Mouse (Mus musculus): ENCODE data around the gene Kif23. TPM values are rescaled to one million over a fixed set of nuclear protein-coding genes. Genes with fewer than 3 reads are reported as not detected.

Kif23 gene
- polyA plus RNA-seq, 1 experiment from 2014 or later, result 93.0 TPM

DNA sequence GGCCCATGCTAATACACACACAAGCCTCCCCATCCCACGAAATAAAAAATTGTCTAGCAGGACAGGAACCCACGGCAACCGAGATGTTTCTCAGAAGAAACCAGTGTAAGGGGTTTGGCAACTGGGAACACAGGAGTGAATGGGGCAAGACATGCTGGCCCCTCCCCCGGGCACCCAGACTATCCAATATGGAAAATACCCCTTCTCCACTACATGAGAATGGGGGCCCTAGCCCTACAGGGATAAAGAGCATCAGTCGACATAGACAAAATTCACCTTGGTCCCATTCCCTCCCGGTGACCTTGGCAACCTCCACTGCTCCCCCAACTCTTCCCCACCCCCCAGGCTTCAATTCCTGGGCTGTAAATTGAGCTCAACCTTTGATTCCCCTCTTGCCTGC is 74.7 kb downstream of the Kif23 start:
- Histone ChIP-seq H3K4me3 (ENCODE audit: low read depth, low read length) (no peak overlapping the region), H3K4me2 (ENCODE audit: low read depth, low read length) (no peak overlapping the region), H3K9ac (ENCODE audit: low read depth, low read length) (no peak overlapping the region), H3K4me1 (ENCODE audit: control insufficient read depth, insufficient read depth, low read length) (peaks cover 15% of the 10 kb centered on the region; the same call in 1 of the 2 replicates), H3K36me3 (ENCODE audit: control insufficient read depth, insufficient read depth, low read length) (no peaks in the 10 kb centered on the region), H3K9me3 (ENCODE audit: control insufficient read depth, low read length) (no peaks in the 10 kb centered on the region), H3K27me3 (replicated peaks; ENCODE audit: control insufficient read depth, insufficient read depth, low read length) (peaks cover 2% of the 10 kb centered on the region), H3K27ac (replicated peaks; ENCODE audit: low read depth, low read length) (no peak overlapping the region)
- DNase-seq (ENCODE audit: low spot score), result no peak
- no peak for ATAC-seq (ENCODE audit: low read depth)
- WGBS, result 72% methylated on average over 6 of the region's 6 CpGs

DNA sequence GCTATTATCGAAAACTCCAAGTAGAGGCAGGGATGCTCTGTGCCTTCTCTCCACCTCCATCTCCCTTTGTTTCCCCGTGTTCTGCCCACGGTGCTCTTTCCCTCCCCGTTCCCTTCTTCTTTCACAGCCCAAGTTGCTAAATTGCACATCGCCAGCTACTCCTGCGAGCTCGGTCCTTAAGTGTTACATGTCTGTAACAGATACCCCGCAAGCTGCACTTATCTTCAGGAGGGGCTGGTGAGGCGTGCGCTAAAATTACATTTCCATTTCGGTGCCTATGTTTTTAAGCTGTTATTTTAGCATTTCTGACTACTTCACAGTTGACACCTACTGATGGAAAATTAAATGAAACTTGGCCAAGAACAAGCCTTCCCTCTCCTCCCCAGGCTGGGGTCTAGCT is 78.9 kb downstream of the Kif23 start:
- Histone ChIP-seq H3K4me1 (ENCODE audit: control insufficient read depth, insufficient read depth, low read length) (peaks cover 6% of the 10 kb centered on the region; the same call in 1 of the 2 replicates), H3K4me2 (ENCODE audit: low read depth, low read length) (no peak overlapping the region), H3K9me3 (ENCODE audit: control insufficient read depth, low read length) (0 out of 2 replicates have a peak, but pooled peaks cover 4% of the 10 kb centered on the region), H3K4me3 (ENCODE audit: low read depth, low read length) (no peak overlapping the region), H3K36me3 (ENCODE audit: control insufficient read depth, insufficient read depth, low read length) (no peaks in the 10 kb centered on the region), H3K27me3 (replicated peaks; ENCODE audit: control insufficient read depth, insufficient read depth, low read length) (no peaks in the 10 kb centered on the region), H3K27ac (replicated peaks; ENCODE audit: low read depth, low read length) (no peak overlapping the region), H3K9ac (ENCODE audit: low read depth, low read length) (no peak overlapping the region)
- WGBS, result 73% methylated on average over 11 of the region's 11 CpGs
- ATAC-seq (ENCODE audit: low read depth), result no peak
- DNase-seq (ENCODE audit: low spot score), result no peak

Other genes with a start within 250 kb of the Kif23 start
- 1,887 and 1,994 TPM in 2 replicates for gene Rplp1, start 32.2 kb downstream of the Kif23 start, polyA plus RNA-seq (2014; fragmentation: Nextera tagmentation; extraction: Ambion mirVana)
- gene Paqr5, start 80.1 kb upstream of the Kif23 start, polyA plus RNA-seq (2014; fragmentation: Nextera tagmentation; extraction: Ambion mirVana), result 7.3 and 7.4 TPM in 2 replicates
- 30.1 and 38.8 TPM in 2 replicates for gene Glce, start 175.9 kb upstream of the Kif23 start, polyA plus RNA-seq (2014; fragmentation: Nextera tagmentation; extraction: Ambion mirVana)